Mouse (Mus musculus) v-Abl transformed pro-B cells (cell line): ENCODE data around the gene Cops2.

Experiments
- in situ Hi-C, 2 experiments: fragments of 400-800 bp; cut with MboI; formaldehyde crosslinking; loops; one replicate each; pipeline ENCODE4 v1.15.1; 2025; ENCODE audit not compliant: unreplicated experiment in 2 of 2

Gene Cops2

DNA sequence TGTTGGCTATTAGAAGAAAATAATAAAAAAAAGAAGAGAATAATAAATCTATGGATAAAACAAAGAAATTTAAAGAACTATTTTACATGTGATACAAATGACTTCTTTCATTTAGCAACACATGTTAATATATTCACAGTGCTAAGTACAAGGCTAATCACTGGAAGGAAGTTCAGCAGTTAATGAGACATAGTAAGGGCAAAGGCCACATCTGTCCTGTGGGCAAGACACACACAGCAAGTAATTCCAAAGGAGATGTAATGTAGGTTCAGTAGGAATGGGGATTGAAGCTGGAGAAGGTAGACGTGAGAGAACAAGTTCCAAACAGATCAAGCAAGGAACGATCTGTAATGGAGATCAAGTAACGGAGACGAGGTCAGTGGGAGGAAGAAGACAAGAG, 74.5 kb downstream of the Cops2 start:
- in situ Hi-C loops: loop anchor here in 1 of 2 experiments (5.0 kb wide), 1 partner anchor 83 kb away; no protein-coding TSS in a partner anchor

DNA sequence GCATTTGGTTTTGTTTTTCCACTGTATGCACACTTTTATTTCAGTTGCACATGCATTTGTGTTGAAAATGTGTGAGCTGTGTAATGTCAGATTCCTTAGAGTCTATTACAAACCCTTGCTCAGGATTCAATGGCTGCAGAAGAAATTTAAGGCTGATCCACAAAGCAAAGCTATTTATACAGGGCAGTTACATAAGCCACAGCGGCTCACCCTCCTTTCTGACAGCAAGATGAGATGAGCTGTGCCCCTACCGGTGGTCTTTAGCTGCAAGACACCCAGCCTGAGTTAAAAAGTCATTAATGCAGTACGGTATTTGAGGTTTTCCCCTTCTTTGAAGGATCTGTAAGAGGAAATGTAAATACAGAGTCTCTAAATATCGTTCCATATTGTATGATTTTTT, 75.1 kb downstream of the Cops2 start:
- in situ Hi-C loops: loop anchor here in 1 of 2 experiments (5.0 kb wide), 1 partner anchor 83 kb away; no protein-coding TSS in a partner anchor

DNA sequence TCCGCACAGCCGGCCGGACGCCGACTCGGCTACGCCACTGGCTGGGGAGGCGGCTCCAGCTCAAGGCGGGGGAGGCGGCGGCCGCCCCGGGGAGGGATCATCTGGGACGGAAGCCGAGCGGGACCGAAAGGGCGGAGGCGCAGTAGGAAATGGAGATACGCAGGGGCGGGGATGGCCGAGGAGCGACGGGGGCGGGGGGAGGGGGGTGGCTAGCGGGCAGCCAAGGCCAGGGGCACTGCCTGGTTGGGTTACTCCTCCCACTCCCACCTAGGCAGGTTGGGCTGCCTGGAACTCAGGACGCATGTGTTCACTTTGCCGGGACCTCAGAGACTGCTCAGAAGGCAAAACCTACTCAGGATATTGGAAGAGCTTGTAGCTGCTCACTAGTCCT, 76.2 kb downstream of the Cops2 start, which contains the start of gene Secisbp2l:
Gene Secisbp2l (minus strand): TSS at position 152 of the 391 bp plus-strand sequence.
- in situ Hi-C loops: loop anchor here in 1 of 2 experiments (5.0 kb wide), 1 partner anchor 85 kb away; no protein-coding TSS in a partner anchor

DNA sequence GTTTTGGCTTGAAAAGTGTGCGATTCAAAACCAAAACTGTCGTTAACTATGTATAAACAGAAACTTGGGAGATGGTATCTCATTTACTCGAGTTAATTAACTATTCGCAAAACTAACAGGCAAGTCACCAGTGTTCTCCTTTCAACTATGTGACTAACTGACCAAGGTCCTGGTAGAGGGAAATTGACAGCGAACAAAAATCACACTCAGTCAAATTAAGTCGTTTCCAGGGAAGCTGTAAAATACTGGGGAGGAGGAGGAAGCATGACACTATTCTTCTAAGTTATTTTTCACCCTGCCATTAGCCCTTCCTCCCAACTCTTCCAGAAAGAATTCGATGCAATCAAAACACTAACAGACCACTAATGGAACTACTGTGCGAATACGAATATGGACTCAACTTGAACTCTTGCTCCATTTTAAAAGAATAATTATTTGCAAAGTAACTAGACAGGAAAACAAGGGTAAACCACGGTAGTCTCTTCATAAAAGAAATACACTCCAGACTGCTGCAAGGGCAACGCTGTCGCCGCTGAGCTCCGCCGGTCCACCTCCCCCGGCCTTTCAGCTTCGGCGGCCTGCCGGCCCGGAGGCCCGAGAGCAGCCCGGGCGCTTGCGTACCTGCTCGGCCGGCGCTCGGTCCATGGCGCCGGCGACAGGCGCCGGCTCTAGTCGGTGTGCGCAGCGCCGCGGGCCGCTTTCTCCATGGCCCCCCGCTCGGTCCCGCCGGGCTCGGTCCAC, 76.8 kb downstream of the Cops2 start:
- in situ Hi-C loops: loop anchor here in 1 of 2 experiments (5.0 kb wide), 1 partner anchor 85 kb away; no protein-coding TSS in a partner anchor

DNA sequence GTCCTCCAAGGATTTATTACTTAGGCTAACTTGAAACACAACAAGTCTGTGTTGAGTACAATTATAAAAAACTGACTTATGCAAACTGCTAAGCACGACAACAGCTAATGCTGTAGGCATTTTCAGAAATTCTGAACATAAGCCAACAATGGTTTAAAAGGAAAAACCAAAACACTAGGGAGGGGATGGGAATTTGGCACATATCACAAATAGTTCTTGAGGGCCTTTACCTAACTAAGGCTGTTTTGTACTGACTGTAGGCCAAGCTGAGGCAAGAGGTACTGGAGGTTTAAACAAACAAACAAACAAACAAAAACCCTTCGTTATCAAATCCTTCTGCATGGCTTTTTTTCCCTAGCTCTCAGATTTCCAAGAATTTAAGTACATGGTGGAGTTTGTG, 77.9 kb downstream of the Cops2 start:
- in situ Hi-C loops: loop anchor here in 1 of 2 experiments (5.0 kb wide), 1 partner anchor 86 kb away; no protein-coding TSS in a partner anchor
